Mouse (Mus musculus) forebrain, embryonic 16.5 days (tissue): ENCODE measurements around the gene Msh2. TPM values are rescaled to one million over a fixed set of nuclear protein-coding genes. Genes with fewer than 3 reads are reported as not detected.

Experiments used
- polyA plus RNA-seq: library from polyadenylated mRNA; unstranded; fragments of >200 nt; fragmentation: Nextera tagmentation; extraction: Ambion mirVana; gene quantifications from 2 replicates; pipeline ENCODE4 v1.2.1, GENCODE M21; 2015

Msh2 gene
- polyA plus RNA-seq, 1 experiment from 2014 or later = 72.8 TPM

Other genes with a start within 250 kb of the Msh2 start
- not detected in 2 replicates for gene Stpg4, start 244.6 kb upstream of the Msh2 start, polyA plus RNA-seq
- 1,924 and 2,147 TPM in 2 replicates for gene Calm2, start 225.4 kb upstream of the Msh2 start, polyA plus RNA-seq
- 2.1 and 2.4 TPM in 2 replicates for gene Epcam, start 36.4 kb upstream of the Msh2 start, polyA plus RNA-seq
- 0.82 and 1.3 TPM in 2 replicates for gene Kcnk12, start 125.7 kb downstream of the Msh2 start, polyA plus RNA-seq
- not detected in 2 replicates for gene Rpl36-ps4, start 248.6 kb downstream of the Msh2 start, polyA plus RNA-seq